Mouse (Mus musculus): ENCODE results near the gene Atg10.
"Not testable (repeated sequence)": the region's sequence is repeated elsewhere in the genome, so short reads cannot be mapped to it uniquely, and the experiment has no call there.

Atg10 gene

DNA sequence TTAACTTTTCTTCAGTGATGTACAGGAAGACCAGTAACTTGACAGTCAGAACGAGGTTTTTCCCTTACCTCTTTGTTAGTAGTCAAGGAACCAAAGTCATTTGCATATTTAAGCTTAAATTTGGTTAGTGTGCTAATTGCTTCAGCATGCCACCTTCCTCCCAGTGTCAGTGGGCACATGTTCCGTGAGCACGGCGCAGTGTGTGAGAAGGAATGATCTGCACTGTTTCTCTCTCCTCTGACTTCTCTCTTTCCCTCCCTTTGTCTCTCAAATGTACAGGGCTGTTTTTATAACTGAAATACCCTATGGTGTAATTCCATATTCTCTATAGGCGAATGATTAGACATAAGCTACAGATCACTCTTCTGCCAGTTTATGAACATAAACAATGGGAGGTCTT, 284.2 kb downstream of the Atg10 start:
- DNase-seq (ENCODE audit: low spot score in 2 of 2): no peak

- no peak for DNase-seq (ENCODE audit: low spot score in 2 of 2)
These were observed 284.6 kb downstream of the Atg10 start for GRCm38 (mm10) chr13:90939192-90939591.

GRCm38 (mm10) chr13:90935852-90936251, 287.9 kb downstream of the Atg10 start:
- no peak for DNase-seq (ENCODE audit: low spot score in 2 of 2)

GRCm38 (mm10) chr13:90933256-90933655, 290.5 kb downstream of the Atg10 start:
- DNase-seq (ENCODE audit: low spot score in 2 of 2): no peak

- peak; percentile 52 to 74 for DNase-seq (ENCODE audit: low spot score in 2 of 2)
These were observed 293.9 kb downstream of the Atg10 start for GRCm38 (mm10) chr13:90929847-90930246.

DNA sequence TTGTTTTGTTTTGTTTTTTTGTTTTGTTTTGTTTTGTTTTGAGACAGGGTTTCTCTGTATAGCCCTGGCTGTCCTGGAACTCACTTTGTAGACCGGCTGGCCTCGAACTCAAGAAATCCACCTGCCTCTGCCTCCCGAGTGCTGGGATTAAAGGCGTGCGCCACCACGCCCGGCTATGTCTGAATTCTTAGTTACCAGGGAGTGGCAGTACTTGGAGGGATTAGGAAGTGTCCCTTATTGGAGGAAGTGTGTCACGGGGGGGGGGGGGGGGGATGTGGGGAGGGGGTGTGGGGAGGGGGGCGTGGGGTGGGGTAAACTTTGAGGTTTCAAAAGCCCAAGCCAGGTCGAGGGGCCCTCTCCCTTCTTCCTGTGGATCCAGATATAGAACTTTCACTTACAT, 295.5 kb downstream of the Atg10 start:
- DNase-seq (ENCODE audit: low spot score in 2 of 2): not testable (repeated sequence)

DNA sequence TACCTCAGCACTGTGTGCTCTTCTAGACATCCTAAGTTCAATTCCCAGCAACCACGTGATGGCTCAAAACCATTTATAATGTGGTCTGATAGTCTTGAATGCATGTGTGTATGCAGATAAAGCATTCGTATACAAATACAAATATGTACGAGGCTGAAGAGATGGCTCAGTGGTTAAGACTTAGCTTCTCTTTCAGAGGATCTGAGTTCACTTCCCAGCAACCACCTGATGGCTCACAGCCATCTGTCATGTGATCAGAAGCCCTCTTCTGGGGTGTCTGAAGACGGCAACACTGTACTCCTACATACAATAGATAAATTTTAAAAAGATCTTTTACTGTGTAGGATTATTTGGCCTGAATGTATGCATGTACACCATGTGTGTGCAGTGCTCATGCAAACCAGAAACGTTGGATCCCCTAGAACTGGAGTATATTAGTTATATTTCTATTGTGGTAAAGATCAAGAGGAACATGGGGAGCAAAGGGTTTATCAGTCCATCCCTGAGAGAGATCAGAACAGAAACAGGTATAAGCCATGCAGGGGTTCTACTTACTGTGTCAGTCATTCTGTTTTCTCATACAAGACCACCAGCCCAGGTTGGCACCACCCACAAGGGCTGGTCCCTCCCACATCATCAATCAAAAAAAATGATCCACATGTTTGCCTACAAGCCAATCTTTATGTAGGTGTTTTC, 296.7 kb downstream of the Atg10 start:
- no peak for DNase-seq (ENCODE audit: low spot score in 2 of 2)

GRCm38 (mm10) chr13:90926125-90926765, 297.5 kb downstream of the Atg10 start:
- DNase-seq (ENCODE audit: low spot score in 2 of 2): no peak

GRCm38 (mm10) chr13:90925191-90925590, 298.6 kb downstream of the Atg10 start:
- DNase-seq (ENCODE audit: low spot score in 2 of 2): no peak

GRCm38 (mm10) chr13:90924072-90924471, 299.7 kb downstream of the Atg10 start:
- no peak for DNase-seq (ENCODE audit: low spot score in 2 of 2)

DNA sequence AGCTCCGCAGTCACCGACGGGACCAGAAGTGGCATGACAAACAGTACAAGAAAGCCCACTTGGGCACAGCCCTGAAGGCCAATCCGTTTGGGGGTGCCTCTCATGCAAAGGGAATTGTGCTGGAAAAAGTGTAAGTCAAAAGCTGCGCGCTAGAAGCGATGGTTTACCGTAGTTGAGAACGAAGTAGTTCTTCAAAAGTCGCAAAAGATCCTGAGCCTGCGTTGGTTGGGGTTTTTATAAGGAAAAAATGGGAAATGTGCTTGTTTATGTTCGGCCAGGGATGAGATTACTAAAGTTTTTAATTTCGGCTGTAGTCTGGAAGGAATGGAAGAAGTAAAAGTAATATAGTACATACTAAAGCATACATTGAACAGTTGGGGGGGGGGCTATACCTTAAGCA, 300.2 kb downstream of the Atg10 start:
- not testable (repeated sequence) for DNase-seq (ENCODE audit: low spot score in 2 of 2)

DNA sequence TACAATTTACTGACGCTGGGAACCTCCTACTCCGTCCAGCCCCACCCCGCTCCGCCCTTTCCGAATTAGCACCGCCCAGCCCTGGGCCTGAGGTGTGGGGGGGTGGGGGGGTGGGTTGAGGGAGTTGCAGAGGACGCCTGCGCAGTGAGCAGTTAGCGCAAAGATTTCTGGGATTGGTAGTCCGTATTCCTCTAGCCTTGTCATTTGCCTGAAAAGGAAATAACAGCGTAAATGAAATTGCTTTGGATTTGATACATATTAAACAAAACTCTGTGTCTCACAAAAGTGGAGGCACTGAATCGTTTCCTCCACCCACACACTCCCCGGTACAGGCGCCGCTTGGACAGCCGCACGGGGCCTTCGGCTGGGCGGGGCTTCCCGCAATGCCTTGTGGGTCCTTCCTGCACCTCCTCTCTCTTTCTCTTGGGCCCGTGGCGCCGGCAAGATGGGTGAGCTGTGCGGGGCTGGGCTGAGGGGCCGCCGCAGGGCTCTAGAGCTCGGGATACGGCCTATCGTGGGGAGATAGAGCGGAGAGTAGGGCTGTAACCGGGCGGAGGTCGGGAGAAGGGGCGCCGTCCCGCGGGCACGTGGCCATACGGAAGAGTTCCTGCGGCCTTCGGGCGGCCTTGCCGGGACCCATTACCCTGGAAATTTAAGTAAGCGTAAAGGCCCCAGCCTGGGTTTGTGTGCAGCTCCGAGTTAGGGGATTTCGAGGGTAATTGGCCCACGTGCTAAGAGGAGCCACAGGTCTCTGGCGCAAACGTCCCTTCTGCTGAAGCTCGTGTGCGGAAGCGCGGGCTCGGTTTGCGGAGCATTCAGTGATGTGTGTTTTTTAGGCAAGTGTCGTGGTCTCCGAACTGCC, 300.8 kb downstream of the Atg10 start, which contains the start of gene Rps23:
Gene Rps23 (plus strand): TSS at position 208 of the 862 bp plus-strand sequence.
- DNase-seq (ENCODE audit: low spot score in 2 of 2): peak; percentile 82 to 83

DNA sequence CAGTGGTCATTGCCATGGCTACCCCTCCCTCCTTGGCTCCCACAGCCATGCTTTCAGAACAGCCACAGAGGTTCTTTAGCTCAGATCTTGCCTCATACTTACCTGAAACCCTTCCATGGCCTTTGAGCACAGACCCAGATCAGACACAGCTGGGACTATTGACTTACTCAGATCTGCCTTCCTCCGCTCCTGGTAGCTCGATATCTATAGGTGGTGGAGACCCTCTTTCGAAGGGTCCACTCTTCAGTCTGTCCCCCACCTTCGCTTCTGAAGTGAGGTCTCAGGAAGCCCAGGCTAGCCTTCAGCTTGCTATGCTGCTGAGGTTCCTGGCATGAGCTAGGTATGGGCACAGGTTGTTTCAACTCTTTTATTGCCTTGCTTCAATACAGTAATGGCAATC, 309.0 kb downstream of the Atg10 start:
- DNase-seq (ENCODE audit: low spot score in 2 of 2): no peak

DNA sequence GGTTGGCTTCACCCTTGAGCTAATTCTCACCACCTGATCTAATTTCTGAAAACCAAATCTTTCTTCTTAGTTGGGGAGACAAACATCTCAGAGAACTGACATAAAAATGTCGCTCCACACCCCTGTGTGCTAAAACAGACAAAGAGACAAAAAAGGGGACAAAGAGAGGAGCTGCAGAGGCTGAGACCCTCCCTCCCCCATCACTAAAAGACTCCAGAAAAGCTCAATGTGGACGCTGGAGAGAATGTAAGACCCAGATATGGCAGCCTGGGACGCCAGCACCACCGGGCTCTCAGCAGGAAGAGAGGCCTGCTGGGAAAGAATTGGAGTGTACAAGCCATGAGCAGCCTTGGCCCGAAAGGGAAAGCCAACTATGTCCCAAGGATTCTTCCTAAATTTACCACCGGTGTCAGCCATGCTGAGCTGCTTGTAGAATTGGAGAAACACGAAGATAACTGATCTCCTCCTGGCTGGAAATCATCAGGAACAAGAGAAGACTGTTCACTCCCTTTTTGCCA, 310.0 kb downstream of the Atg10 start:
- DNase-seq (ENCODE audit: low spot score in 2 of 2): no peak

GRCm38 (mm10) chr13:90912760-90913674, 310.8 kb downstream of the Atg10 start:
- DNase-seq (ENCODE audit: low spot score in 2 of 2): peak; percentile 20 to 38

GRCm38 (mm10) chr13:90907376-90907775, 316.4 kb downstream of the Atg10 start:
- DNase-seq (ENCODE audit: low spot score in 2 of 2): no peak

- no peak for DNase-seq (ENCODE audit: low spot score in 2 of 2)
These were observed 318.6 kb downstream of the Atg10 start, which contains the start of gene Atp6ap1l for GRCm38 (mm10) chr13:90905176-90905575. Atp6ap1l (minus strand) TSS chr13:90905355.

DNA sequence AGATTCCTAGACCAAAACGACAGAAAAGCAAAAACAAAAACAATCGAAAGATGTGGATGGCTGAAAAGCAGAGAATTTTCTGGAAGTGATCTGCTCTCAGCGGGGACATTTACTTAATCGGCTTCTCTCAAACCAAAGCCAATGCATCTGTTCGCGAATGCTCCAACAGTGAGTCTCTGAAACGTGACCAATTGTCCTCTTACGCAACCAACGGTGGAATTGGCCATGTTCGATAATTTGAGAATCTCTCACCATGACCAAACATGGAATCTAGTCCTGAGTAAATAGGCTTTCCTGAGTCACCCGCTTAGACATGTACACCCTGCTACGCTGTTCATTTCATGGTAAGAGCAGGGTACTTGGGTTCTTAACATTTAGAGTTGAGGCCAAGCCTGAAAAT, 326.9 kb downstream of the Atg10 start:
- DNase-seq (ENCODE audit: low spot score in 2 of 2): no peak

DNA sequence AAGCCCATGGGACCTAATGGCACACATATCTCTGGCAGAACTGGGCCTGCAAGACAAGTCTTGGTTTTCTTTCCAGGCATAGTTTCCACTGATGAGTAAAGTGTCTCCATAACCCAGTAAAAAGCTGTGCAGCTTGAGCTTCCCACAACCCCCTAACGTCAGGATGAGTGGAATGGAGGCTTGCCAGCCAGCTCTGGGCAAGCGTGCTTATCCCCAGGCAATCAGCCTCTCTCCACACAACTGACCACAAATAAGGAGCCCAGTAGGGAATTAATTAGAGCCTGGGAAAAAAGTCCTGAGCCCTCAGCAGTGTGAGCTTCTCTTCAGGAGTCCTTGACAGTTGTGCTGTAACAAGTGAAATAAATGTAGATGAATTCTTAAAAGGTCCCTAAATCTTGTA, 327.7 kb downstream of the Atg10 start:
- peak in 1 of 2 experiments; percentile 48 for DNase-seq (ENCODE audit: low spot score in 2 of 2)

- no peak for DNase-seq (ENCODE audit: low spot score in 2 of 2)
These were observed 328.9 kb downstream of the Atg10 start for GRCm38 (mm10) chr13:90894819-90895218.

- no peak for DNase-seq (ENCODE audit: low spot score in 2 of 2)
These were observed 333.7 kb downstream of the Atg10 start for GRCm38 (mm10) chr13:90890111-90890510.
